Mouse (Mus musculus) hindbrain, embryonic 15.5 days (tissue): ENCODE measurements around the gene Arhgap24. TPM values are rescaled to one million over a fixed set of nuclear protein-coding genes. Genes with fewer than 3 reads are reported as not detected.

Source experiments
- ATAC-seq: fragments of 200-750 bp; cut with Nextera tagmentation; 2 replicates; pipeline ENCODE4 v1.8.0; 2017; ENCODE audit warnings: low read depth, moderate number of reproducible peaks, moderate TSS enrichment; ENCODE audit not compliant: low FRiP score
- H3K27ac ChIP-seq: fragments of 300-500 bp; sonication (generic); replicated peaks from 2 replicates; pipeline ENCODE4 v1.5.1; 2015; ENCODE audit warnings: mild to moderate bottlenecking, inconsistent platforms
- H3K27me3 ChIP-seq: fragments of 300-500 bp; sonication (generic); 2 replicates; pipeline ENCODE4 v1.6.1; 2015; ENCODE audit warnings: control low read depth, inconsistent platforms
- H3K36me3 ChIP-seq: fragments of 300-500 bp; sonication (generic); 2 replicates; pipeline ENCODE4 v1.6.1; 2015; ENCODE audit warnings: control low read depth, inconsistent platforms
- H3K4me1 ChIP-seq: fragments of 300-500 bp; sonication (generic); replicated peaks from 2 replicates; pipeline ENCODE4 v1.6.1; 2015; ENCODE audit warnings: control low read depth, inconsistent platforms
- H3K4me2 ChIP-seq: fragments of 300-500 bp; sonication (generic); 2 replicates; pipeline ENCODE4 v1.6.1; 2015; ENCODE audit warnings: moderate library complexity, mild to moderate bottlenecking, inconsistent platforms
- H3K4me3 ChIP-seq: fragments of 300-500 bp; sonication (generic); 2 replicates; pipeline ENCODE4 v1.5.1; 2015; ENCODE audit warnings: mild to moderate bottlenecking, inconsistent platforms
- H3K9ac ChIP-seq: fragments of 300-500 bp; sonication (generic); 2 replicates; pipeline ENCODE4 v1.6.1; 2015; ENCODE audit warnings: inconsistent platforms
- H3K9me3 ChIP-seq: fragments of 300-500 bp; sonication (generic); 2 replicates; pipeline ENCODE4 v1.6.1; 2016; ENCODE audit warnings: control low read depth, inconsistent platforms
- WGBS: fragments of 180-500 bp; shearing (Covaris S2); methylation state at CpG from one replicate; pipeline ENCODE4 v1.1.7; 2015; 5-methylcytosine and 5-hydroxymethylcytosine counted together
- polyA plus RNA-seq: library from polyadenylated mRNA; unstranded; fragments of >200 nt; fragmentation: Nextera tagmentation; extraction: Ambion mirVana; gene quantifications from 2 replicates; pipeline ENCODE4 v1.2.1, GENCODE M21; 2015

Arhgap24 gene
- polyA plus RNA-seq, 1 experiment from 2014 or later: 11.5 TPM

DNA sequence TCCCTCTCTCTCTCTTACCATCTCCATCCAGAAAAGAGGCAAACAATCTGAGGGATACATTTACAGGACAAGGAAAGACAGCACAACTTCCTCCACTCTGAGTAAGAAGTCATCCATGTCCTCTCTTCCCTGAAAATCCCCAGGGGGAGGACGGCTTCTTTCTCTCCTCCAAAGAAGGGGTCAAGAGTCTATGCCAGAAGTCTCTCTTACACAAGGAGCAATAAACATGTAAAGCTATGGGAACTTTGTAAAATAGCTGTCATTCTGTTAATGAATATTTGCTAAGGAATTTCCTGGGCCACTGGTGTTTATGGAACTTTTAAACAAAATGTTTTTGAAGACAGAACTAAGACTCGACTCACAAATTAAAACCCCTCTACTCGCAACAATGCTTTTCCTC is 248.3 kb downstream of the Arhgap24 start:
- H3K9me3 ChIP-seq: no peaks in the 10 kb centered on the region
- no peak for ATAC-seq
- WGBS: 87% methylated on average over 3 of the region's 3 CpGs

DNA sequence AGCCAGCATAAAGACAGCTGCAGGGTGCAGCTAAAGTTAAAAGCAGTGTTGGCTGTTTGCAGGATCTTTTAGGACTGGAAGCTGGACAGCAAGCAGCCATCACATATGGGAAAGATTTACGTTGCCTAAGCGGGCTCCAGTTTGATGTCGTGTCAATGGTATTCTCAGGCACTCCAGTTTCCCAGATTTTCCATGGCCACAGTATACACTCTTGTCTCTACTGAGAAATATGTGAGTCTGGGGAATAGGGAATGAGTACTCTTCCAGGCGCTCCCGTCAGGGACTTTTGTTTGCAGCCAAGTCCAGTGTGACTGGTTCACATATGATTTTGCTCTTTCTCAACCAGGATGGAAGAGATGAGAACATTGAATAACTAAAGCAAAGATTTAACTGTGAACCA is 254.9 kb downstream of the Arhgap24 start:
- no peak overlapping the region for H3K4me2 ChIP-seq
- 91% methylated on average over 5 of the region's 5 CpGs for WGBS
- no peaks in the 10 kb centered on the region for H3K4me1 ChIP-seq
- H3K4me3 ChIP-seq: no peak overlapping the region
- H3K36me3 ChIP-seq: no peaks in the 10 kb centered on the region
- no peak overlapping the region for H3K9ac ChIP-seq
- no peaks in the 10 kb centered on the region for H3K27me3 ChIP-seq
- ATAC-seq: no peak
- H3K9me3 ChIP-seq: no peaks in the 10 kb centered on the region
- no peak overlapping the region for H3K27ac ChIP-seq

More for the DNA sequence above, 248.3 kb downstream of the Arhgap24 start:
- H3K9ac ChIP-seq: no peak overlapping the region
- no peaks in the 10 kb centered on the region for H3K4me1 ChIP-seq
- H3K27me3 ChIP-seq: no peaks in the 10 kb centered on the region
- no peak overlapping the region for H3K27ac ChIP-seq
- H3K4me2 ChIP-seq: no peak overlapping the region
- no peaks in the 10 kb centered on the region for H3K36me3 ChIP-seq
- H3K4me3 ChIP-seq: no peak overlapping the region

DNA sequence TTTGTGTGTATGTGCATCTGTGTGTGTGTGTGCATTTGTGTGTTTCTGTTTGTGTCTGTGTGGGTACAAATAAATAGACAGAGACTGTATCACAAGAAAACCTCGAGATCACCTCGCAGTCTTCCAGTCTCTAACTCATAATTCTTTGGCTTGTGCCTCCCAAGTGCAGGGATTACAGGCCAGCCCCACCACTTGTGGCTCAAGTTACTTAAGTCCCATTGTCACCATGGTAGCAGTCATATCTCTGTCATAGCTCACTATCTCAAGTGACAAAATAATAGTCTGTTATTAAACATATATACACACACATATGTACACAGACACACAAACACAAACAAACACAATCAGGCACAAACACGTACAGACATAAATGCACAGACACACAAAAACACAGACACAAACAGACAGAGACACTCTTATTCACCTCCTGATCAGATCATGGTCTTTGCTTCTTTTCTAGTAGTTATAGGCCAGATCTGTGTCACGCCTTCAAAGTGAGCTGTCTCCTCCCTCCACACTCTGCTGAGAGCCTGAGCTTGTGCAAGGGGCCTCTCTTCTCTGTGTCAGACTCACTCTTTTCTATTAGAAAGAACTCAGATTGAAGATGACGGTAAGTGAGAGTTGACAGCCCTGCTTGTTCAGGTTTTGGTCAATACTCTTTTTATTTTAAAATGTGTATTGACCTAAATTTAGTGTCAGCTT is 261.5 kb downstream of the Arhgap24 start:
- Histone ChIP-seq H3K4me2 (no peak overlapping the region), H3K4me1 (no peaks in the 10 kb centered on the region), H3K27me3 (no peaks in the 10 kb centered on the region), H3K27ac (no peak overlapping the region), H3K9me3 (no peaks in the 10 kb centered on the region), H3K4me3 (no peak overlapping the region), H3K36me3 (no peaks in the 10 kb centered on the region), H3K9ac (no peak overlapping the region)
- no peak for ATAC-seq
- WGBS: 76% methylated on average over 5 of the region's 5 CpGs

DNA sequence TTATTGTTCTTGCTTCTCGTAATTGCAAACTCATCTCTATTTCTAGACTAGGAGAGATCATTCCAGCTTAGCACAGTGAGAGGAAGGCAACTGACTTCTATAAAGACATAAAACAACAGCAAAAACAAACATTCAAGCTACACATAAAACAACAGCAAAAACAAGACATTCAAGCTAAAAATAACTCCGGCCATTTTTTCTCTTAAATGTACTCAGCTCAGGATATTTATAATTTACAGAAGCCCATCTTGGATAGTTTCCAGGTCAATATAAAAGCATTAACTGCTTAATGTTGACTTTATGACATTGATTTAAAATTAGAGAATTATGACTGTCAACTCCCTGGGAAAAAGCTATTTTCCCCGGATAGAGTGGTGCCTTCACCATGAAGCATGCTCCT is 262.2 kb downstream of the Arhgap24 start:
- Histone ChIP-seq H3K4me1 (no peaks in the 10 kb centered on the region), H3K36me3 (no peaks in the 10 kb centered on the region), H3K9me3 (no peaks in the 10 kb centered on the region), H3K27ac (no peak overlapping the region), H3K4me3 (no peak overlapping the region), H3K4me2 (no peak overlapping the region), H3K9ac (no peak overlapping the region), H3K27me3 (no peaks in the 10 kb centered on the region)
- 83% methylated on average over 3 of the region's 3 CpGs for WGBS
- no peak for ATAC-seq

DNA sequence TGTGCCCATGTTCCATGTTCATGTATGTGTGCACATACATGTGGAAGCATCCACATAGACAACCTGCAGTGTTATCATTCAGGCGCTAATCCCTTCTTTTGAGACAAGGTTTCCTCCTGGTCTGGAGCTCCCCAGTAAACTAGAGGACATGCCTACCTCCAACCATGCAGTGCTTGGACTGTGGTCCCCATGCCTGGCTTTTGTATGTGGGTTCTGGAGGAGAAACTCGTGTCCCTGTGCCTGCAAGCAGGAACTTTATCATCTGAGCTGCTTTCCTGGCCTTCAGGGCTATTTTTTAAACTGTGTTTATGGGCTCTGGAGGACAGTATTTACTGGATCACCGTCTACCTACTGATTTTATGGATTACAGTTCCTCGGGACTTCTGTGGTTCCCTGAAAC is 262.9 kb downstream of the Arhgap24 start:
- Histone ChIP-seq H3K4me1 (0 out of 2 replicates have a peak, but pooled peaks cover 3% of the 10 kb centered on the region), H3K4me2 (no peak overlapping the region), H3K27me3 (no peaks in the 10 kb centered on the region), H3K36me3 (no peaks in the 10 kb centered on the region), H3K27ac (no peak overlapping the region), H3K4me3 (no peak overlapping the region), H3K9me3 (no peaks in the 10 kb centered on the region), H3K9ac (no peak overlapping the region)
- no peak for ATAC-seq
- WGBS: 87% methylated on average over 4 of the region's 4 CpGs

DNA sequence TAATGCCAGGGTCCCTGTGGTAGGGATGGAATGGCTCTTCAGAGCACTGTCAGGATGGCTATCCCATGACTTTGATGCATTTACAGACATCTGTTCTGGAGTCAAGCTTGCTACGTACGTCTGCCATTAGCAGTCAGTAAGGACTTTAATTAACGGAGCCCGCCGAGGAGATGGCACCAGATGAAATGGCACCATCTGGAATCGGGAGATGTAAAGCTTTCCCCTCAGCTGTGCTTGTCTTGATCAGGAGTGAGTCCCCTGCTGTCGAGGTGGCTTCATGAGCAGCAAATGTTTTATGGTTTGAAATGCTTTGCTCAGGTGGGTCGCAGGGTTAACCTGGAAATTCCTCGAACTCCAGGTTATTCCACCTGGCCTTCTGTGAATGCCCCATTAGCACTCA is 267.0 kb downstream of the Arhgap24 start:
- H3K9me3 ChIP-seq: no peaks in the 10 kb centered on the region
- H3K27me3 ChIP-seq: no peaks in the 10 kb centered on the region
- no peak overlapping the region for H3K4me3 ChIP-seq
- H3K36me3 ChIP-seq: no peaks in the 10 kb centered on the region
- H3K9ac ChIP-seq: no peak overlapping the region
- WGBS: 61% methylated on average over 9 of the region's 9 CpGs
- H3K4me2 ChIP-seq: no peak overlapping the region
- no peak overlapping the region for H3K27ac ChIP-seq
- H3K4me1 ChIP-seq: 0 out of 2 replicates have a peak, but pooled peaks cover 3% of the 10 kb centered on the region
- no peak for ATAC-seq

DNA sequence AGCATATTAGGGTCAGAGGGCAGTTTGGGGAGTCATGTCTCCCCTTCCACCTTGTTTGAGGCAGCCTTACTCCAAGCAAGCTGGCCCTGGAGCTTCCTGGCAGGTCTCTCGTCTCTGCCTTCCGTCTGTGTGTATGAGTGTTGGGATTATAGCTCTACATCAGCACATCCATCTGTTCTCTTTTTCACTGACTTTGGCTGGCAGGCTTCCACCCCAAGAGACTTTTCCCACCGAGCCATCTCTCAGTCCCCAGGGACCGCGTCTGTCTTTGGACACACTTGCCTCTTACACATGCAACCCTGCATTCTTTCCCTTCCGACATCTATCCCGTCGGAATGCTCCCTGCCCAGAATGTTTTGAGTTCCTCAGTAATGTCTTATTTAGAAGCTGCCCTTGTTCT is 267.8 kb downstream of the Arhgap24 start:
- Histone ChIP-seq H3K4me1 (0 out of 2 replicates have a peak, but pooled peaks cover 3% of the 10 kb centered on the region), H3K9ac (no peak overlapping the region), H3K27ac (no peak overlapping the region), H3K9me3 (no peaks in the 10 kb centered on the region), H3K36me3 (no peaks in the 10 kb centered on the region), H3K4me2 (no peak overlapping the region), H3K27me3 (no peaks in the 10 kb centered on the region), H3K4me3 (no peak overlapping the region)
- WGBS: 70% methylated on average over 8 of the region's 8 CpGs
- no peak for ATAC-seq

DNA sequence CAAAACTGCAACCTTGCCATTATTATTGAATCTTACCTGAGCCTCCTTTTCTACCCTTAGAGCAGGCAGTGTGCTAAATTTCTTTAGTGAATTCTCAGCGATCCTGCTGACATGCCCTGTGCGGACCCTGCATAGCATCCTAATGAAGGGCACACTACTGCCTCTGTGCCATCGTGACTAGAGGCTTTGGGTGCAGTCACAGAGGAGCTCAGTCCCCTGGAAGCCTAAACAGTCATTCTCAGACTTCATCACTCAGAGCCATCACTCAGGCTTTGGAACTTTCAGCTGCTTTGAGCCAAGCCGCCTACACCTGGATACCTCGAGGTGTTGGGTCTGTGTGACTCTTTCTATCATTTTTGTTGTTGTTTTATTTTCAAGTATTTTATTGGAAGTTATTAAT is 269.5 kb downstream of the Arhgap24 start:
- Histone ChIP-seq H3K9ac (no peak overlapping the region), H3K4me1 (0 out of 2 replicates have a peak, but pooled peaks cover 3% of the 10 kb centered on the region), H3K4me3 (no peak overlapping the region), H3K9me3 (no peaks in the 10 kb centered on the region), H3K4me2 (0 out of 2 replicates have a peak overlapping the region, but pooled peaks have one; percentile 0), H3K36me3 (no peaks in the 10 kb centered on the region), H3K27me3 (no peaks in the 10 kb centered on the region), H3K27ac (no peak overlapping the region)
- WGBS: 77% methylated on average over 5 of the region's 5 CpGs
- no peak for ATAC-seq

DNA sequence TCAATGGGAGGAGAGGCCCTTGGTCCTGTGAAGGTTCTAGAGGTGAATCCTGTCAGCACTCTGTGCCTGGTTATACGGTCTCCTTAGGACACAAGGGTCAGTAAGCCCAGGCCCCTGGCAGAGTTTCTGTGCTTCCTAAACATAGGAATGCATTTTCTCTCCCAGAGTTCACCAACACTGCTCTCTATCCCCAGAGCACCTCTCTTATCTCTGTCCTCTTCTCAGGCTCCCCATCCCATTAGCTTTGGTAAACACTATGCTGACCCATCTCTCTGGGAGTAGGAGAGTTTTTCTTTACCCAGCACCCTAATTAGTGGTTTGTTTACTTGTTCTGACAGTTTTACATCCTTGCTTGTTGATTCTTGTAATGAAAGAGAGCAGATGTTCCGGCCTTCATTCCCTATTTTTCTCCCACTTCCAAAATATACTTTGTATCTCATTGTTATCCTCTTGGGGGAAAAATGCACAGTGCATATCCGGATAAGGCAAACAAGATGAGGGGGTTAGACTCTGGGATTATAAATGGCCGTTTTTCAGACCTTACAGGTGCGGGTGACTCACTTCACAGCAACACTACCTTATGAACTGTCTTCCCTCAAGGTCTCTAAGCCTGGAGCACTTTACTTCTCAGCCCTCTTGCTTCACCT is 270.6 kb downstream of the Arhgap24 start:
- H3K9ac ChIP-seq: no peak overlapping the region
- WGBS: 79% methylated on average over 5 of the region's 5 CpGs
- H3K36me3 ChIP-seq: no peaks in the 10 kb centered on the region
- no peak overlapping the region for H3K4me2 ChIP-seq
- H3K9me3 ChIP-seq: no peaks in the 10 kb centered on the region
- no peak for ATAC-seq
- H3K27me3 ChIP-seq: no peaks in the 10 kb centered on the region
- no peak overlapping the region for H3K4me3 ChIP-seq
- 0 out of 2 replicates have a peak, but pooled peaks cover 3% of the 10 kb centered on the region for H3K4me1 ChIP-seq
- H3K27ac ChIP-seq: no peak overlapping the region

DNA sequence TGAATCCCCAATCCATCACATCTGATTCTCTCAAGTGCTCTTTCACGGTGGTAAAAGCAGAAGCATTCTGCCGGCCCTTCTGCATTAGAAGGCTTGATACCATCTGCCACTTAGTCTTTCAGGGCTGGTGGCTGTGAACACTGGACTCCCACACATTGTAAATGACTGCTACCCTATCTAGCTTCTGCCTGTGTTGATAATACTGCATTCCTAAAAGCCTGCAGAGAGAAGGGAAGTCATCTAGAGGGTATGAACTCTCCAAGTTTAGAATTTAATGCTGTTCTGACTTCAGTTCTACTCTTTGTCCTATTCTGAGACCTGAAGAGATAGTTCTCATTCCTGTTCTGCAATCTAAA is 271.1 kb downstream of the Arhgap24 start:
- no peak for ATAC-seq
- H3K4me1 ChIP-seq: 0 out of 2 replicates have a peak, but pooled peaks cover 3% of the 10 kb centered on the region
- 38% methylated on average over 2 of the region's 2 CpGs for WGBS
- H3K36me3 ChIP-seq: no peaks in the 10 kb centered on the region
- no peaks in the 10 kb centered on the region for H3K27me3 ChIP-seq
- no peak overlapping the region for H3K4me3 ChIP-seq
- H3K4me2 ChIP-seq: no peak overlapping the region
- H3K27ac ChIP-seq: no peak overlapping the region
- H3K9ac ChIP-seq: no peak overlapping the region
- no peaks in the 10 kb centered on the region for H3K9me3 ChIP-seq

DNA sequence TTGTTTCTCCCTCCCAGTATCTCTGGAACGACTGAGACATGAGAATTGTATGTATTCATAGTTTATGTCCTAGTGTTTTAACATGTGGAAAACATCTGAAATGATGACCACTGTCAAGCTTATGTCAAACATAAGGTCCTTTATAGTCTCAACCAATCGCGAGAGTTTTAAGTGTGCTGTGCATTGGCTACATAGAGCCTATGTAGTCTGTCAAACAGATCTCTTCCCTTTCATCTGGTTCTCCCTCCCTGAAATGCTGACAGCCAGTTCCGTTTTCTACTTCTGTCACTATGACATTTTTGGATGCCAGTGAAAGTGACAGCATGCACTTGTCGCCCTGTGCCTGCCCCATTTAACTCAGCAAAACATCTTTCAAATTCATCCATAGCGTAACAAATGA is 275.8 kb downstream of the Arhgap24 start:
- no peaks in the 10 kb centered on the region for H3K4me1 ChIP-seq
- H3K4me2 ChIP-seq: no peak overlapping the region
- H3K27me3 ChIP-seq: no peaks in the 10 kb centered on the region
- no peaks in the 10 kb centered on the region for H3K36me3 ChIP-seq
- no peak overlapping the region for H3K9ac ChIP-seq
- H3K4me3 ChIP-seq: no peak overlapping the region
- ATAC-seq: no peak
- 89% methylated on average over 6 of the region's 6 CpGs for WGBS
- H3K27ac ChIP-seq: no peak overlapping the region
- H3K9me3 ChIP-seq: no peaks in the 10 kb centered on the region

DNA sequence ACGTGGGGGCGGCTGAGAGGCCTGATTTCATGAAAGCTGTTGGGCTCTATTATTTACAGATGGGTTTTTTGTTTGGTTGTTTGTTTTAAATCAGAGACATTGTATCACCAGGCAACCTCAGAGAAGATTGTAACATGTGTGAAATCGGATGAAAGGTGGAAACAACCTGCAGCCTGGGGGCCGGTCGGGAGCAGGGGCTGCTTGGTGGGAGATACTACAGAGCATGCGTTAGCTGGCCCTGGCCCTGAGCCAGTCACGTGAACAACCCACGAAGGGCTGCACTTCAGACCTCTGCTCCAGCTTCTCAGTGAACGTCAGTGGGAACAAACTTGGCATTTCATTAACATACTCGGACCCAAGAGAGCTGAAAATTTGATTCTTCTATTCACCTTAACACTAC is 284.5 kb downstream of the Arhgap24 start:
- WGBS: 72% methylated on average over 10 of the region's 10 CpGs
- no peak for ATAC-seq
- no peaks in the 10 kb centered on the region for H3K9me3 ChIP-seq
- no peaks in the 10 kb centered on the region for H3K36me3 ChIP-seq
- H3K4me2 ChIP-seq: no peak overlapping the region
- H3K9ac ChIP-seq: no peak overlapping the region
- H3K27me3 ChIP-seq: no peaks in the 10 kb centered on the region
- H3K4me3 ChIP-seq: no peak overlapping the region
- H3K27ac ChIP-seq: no peak overlapping the region
- H3K4me1 ChIP-seq: peaks cover 7% of the 10 kb centered on the region; the same call in 1 of the 2 replicates
